Mouse (Mus musculus): ENCODE measurements around the gene Eng.

- TF ChIP-seq MAX (IDR thresholded peaks at IDR 0.05) (no peak), CTCF (IDR thresholded peaks at IDR 0.05; ENCODE audit: control insufficient read depth, insufficient read depth, insufficient read length) (no peak), MYOG (IDR thresholded peaks at IDR 0.05; ENCODE audit: control insufficient read depth, extremely low read depth, insufficient read length) (no peak), FOSL1 (IDR thresholded peaks at IDR 0.05; ENCODE audit: insufficient read depth, low read length, poor library complexity, severe bottlenecking) (no peak)
These were observed 19.5 kb downstream of the Eng start for GRCm38 (mm10) chr2:32665853-32666252.

All from C2C12 (cell line).